Mouse (Mus musculus) cerebellum, adult 2 months (tissue): ENCODE measurements around the gene Slc35b2.

ENCODE experiments used
- CTCF ChIP-seq: fragments of 200-500 bp; IDR thresholded peaks from 2 replicates; pipeline ENCODE4 v1.5.1; 2011; ENCODE audit warnings: low read depth, mild to moderate bottlenecking, control low read depth, low read length, moderate library complexity, borderline replicate concordance; ENCODE audit not compliant: insufficient read depth
- POLR2A ChIP-seq: fragments of 200-500 bp; IDR thresholded peaks from 2 replicates; pipeline ENCODE4 v1.6.1; 2011; ENCODE audit warnings: low read length, control low read depth, borderline replicate concordance; ENCODE audit not compliant: insufficient read depth

DNA sequence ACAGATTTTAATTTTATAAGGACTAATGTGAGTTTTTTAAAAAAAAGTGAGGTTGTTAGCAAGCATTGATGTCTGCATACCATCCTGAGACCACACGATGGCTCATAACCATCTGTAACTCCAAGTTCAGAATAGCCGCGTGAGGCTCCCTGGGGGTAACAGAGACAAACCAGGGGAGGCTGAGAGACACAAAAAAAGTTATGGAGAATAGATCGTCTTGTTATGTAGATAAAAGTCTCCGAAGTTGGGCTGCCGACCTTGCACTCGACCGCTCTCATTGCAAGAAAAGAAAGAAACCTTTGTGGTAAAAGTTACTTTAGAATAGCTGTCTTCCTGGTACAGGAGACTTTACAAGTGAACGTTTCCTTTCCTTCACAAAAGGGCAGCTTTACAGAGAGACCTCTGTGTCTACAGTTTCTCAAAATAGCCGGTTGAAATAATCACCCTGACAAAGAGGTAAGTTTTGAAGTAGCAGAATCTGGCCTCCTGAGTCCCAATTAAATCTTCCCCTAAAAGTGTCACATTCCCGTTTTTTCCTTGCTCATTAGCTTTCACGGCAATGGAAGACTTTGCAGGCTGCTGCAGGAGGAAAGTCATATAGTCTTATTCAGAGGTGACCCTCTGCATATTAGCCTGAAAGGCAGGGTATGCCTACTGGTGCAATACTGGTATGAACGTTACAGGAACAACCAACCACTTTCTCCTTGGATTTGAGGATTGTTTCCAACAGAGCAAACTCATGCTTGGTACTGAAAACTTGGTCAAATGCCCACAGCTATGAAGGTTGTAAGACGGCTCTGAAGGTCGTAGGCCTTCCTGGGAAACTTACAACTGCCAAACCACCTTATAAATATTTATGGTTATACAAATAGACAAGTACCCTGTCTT, 43.6 kb downstream of the Slc35b2 start:
- TF ChIP-seq POLR2A (no peak), CTCF (no peak)
